Mouse (Mus musculus): ENCODE measurements around the gene Ccdc126. TPM values are rescaled to one million over a fixed set of nuclear protein-coding genes. Genes with fewer than 3 reads are reported as not detected.
"Not testable (repeated sequence)": the region's sequence is repeated elsewhere in the genome, so short reads cannot be mapped to it uniquely, and the experiment has no call there.

The Ccdc126 gene
- 12.2 and 13.4 TPM in 2 replicates for polyA plus RNA-seq (2015; fragmentation: Nextera tagmentation; extraction: Ambion mirVana)

GRCm38 (mm10) chr6:49318966-49319594, at the start of gene Ccdc126:
Ccdc126 (plus strand) TSS chr6:49319274.
- peak within 1 kb of the TSS; percentile 68 for H3K4me3 ChIP-seq
- H3K27me3 ChIP-seq, result no peaks in the 10 kb centered on the region
- H3K9me3 ChIP-seq, result no peaks in the 10 kb centered on the region
- peak within 1 kb of the TSS; percentile 75 for H3K4me2 ChIP-seq
- peak; percentile 100 for ATAC-seq (ENCODE audit: borderline replicate concordance, extremely low read depth, low FRiP score, low TSS enrichment)
- no peaks in the 10 kb centered on the region for H3K36me3 ChIP-seq
- peaks cover 13% of the 10 kb centered on the region for H3K4me1 ChIP-seq
- under 1% methylated on average over 47 of the region's 47 CpGs for WGBS
- peak within 1 kb of the TSS; percentile 75 for H3K9ac ChIP-seq
- peak within 1 kb of the TSS; percentile 79 for H3K27ac ChIP-seq

- Histone ChIP-seq H3K27ac (no peak overlapping the region), H3K9ac (no peak overlapping the region), H3K4me3 (no peak overlapping the region), H3K36me3 (no peaks in the 10 kb centered on the region), H3K4me2 (no peak overlapping the region), H3K9me3 (no peaks in the 10 kb centered on the region), H3K27me3 (no peaks in the 10 kb centered on the region), H3K4me1 (no peaks in the 10 kb centered on the region)
- ATAC-seq (ENCODE audit: borderline replicate concordance, extremely low read depth, low FRiP score, low TSS enrichment), result no peak
- 58% methylated on average over 11 of the region's 11 CpGs for WGBS
Observed at GRCm38 (mm10) chr6:49269923-49270322, 49.2 kb upstream of the Ccdc126 start.

DNA sequence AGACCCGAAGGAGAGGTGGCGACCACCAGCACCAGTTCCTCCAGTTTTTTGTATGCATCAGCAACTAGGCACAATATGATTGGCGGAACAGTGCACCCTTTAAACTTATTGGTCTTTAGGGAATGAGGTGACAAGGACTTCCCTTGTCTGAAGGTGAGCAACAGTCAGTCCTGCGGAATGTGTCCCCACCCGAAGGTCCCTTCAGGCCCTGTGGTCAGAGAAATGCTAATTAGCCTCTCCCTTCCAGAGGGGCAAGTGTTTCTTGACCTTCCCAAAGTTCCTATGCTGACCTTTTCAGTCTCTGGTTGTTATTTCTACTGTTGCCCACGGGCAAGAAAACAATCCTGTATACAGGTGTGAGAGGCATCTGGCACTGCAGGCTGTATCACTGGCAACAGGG, 47.3 kb upstream of the Ccdc126 start:
- no peaks in the 10 kb centered on the region for H3K27me3 ChIP-seq
- no peak for ATAC-seq (ENCODE audit: borderline replicate concordance, extremely low read depth, low FRiP score, low TSS enrichment)
- no peak overlapping the region for H3K4me3 ChIP-seq
- H3K9ac ChIP-seq, result no peak overlapping the region
- WGBS, result 73% methylated on average over 6 of the region's 6 CpGs
- no peaks in the 10 kb centered on the region for H3K36me3 ChIP-seq
- no peaks in the 10 kb centered on the region for H3K9me3 ChIP-seq
- H3K27ac ChIP-seq, result no peak overlapping the region
- H3K4me2 ChIP-seq, result no peak overlapping the region
- H3K4me1 ChIP-seq, result no peaks in the 10 kb centered on the region

- Histone ChIP-seq H3K36me3 (no peaks in the 10 kb centered on the region), H3K27ac (no peak overlapping the region), H3K9me3 (no peaks in the 10 kb centered on the region), H3K9ac (no peak overlapping the region), H3K4me2 (no peak overlapping the region), H3K4me3 (no peak overlapping the region), H3K4me1 (no peaks in the 10 kb centered on the region), H3K27me3 (no peaks in the 10 kb centered on the region)
- 87% methylated on average over 2 of the region's 2 CpGs for WGBS
- ATAC-seq (ENCODE audit: borderline replicate concordance, extremely low read depth, low FRiP score, low TSS enrichment), result no peak
Observed at GRCm38 (mm10) chr6:49272863-49273262, 46.2 kb upstream of the Ccdc126 start.

DNA sequence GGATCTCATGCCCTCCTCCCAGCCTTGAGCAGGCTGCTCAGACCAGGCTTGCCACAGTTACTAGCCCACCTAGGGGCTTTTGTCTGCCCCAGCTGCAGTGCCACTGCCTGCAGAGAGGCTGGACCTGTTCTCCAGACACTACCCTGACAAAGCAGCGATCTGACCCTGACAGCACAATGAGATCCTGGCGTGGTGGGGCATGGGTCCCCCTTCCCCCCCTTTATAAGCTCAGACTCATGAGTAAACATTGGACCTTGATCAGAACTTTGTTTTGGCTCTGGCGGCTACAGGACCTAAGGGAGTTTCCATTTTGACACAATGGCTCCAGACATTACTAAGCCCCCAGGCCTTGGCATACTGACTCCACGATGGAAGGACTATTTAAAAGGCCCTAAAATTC, 45.1 kb upstream of the Ccdc126 start:
- H3K4me2 ChIP-seq, result no peak overlapping the region
- H3K27me3 ChIP-seq, result no peaks in the 10 kb centered on the region
- 30% methylated on average over 4 of the region's 4 CpGs for WGBS

GRCm38 (mm10) chr6:49274416-49275091, 44.5 kb upstream of the Ccdc126 start:
- ATAC-seq (ENCODE audit: borderline replicate concordance, extremely low read depth, low FRiP score, low TSS enrichment), result no peak
- Histone ChIP-seq H3K27ac (no peak overlapping the region), H3K27me3 (no peaks in the 10 kb centered on the region)

More for the DNA sequence above, 45.1 kb upstream of the Ccdc126 start:
- H3K4me3 ChIP-seq, result no peak overlapping the region
- H3K4me1 ChIP-seq, result no peaks in the 10 kb centered on the region
- H3K27ac ChIP-seq, result no peak overlapping the region
- no peaks in the 10 kb centered on the region for H3K36me3 ChIP-seq
- no peaks in the 10 kb centered on the region for H3K9me3 ChIP-seq
- no peak overlapping the region for H3K9ac ChIP-seq
- ATAC-seq (ENCODE audit: borderline replicate concordance, extremely low read depth, low FRiP score, low TSS enrichment), result no peak

GRCm38 (mm10) chr6:49275296-49275695, 43.8 kb upstream of the Ccdc126 start:
- Histone ChIP-seq H3K4me1 (no peaks in the 10 kb centered on the region), H3K4me2 (no peak overlapping the region), H3K36me3 (no peaks in the 10 kb centered on the region), H3K27ac (no peak overlapping the region), H3K9me3 (no peaks in the 10 kb centered on the region), H3K4me3 (no peak overlapping the region), H3K27me3 (no peaks in the 10 kb centered on the region), H3K9ac (no peak overlapping the region)
- 86% methylated on average over 7 of the region's 7 CpGs for WGBS
- ATAC-seq (ENCODE audit: borderline replicate concordance, extremely low read depth, low FRiP score, low TSS enrichment), result no peak

More at GRCm38 (mm10) chr6:49274416-49275091, 44.5 kb upstream of the Ccdc126 start:
- no peak overlapping the region for H3K4me2 ChIP-seq
- 61% methylated on average over 9 of the region's 9 CpGs for WGBS
- H3K9ac ChIP-seq, result no peak overlapping the region
- no peak overlapping the region for H3K4me3 ChIP-seq
- H3K36me3 ChIP-seq, result no peaks in the 10 kb centered on the region
- no peaks in the 10 kb centered on the region for H3K4me1 ChIP-seq
- H3K9me3 ChIP-seq, result no peaks in the 10 kb centered on the region

DNA sequence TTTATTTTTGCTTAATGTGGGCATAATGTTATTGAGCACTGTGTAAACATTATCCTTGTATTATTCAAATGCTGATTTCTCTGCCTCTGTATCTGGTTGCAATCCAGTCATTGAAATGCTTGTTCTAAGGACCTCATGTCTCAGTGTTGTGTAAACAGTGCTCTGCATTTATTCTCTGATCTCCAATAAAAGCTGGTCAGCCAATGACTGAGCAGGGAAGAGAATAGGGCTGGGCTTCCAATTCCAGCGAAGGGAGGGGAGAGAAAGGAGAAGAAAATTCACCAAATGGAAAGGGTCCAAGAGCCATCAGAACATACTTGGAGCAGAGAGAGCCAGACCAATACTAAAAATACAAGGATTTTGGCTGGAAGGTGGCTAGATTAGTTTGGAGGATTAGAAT, 38.1 kb upstream of the Ccdc126 start:
- Histone ChIP-seq H3K9me3 (no peaks in the 10 kb centered on the region), H3K27ac (no peak overlapping the region), H3K4me3 (no peak overlapping the region), H3K27me3 (no peaks in the 10 kb centered on the region), H3K4me2 (no peak overlapping the region), H3K36me3 (no peaks in the 10 kb centered on the region), H3K4me1 (no peaks in the 10 kb centered on the region), H3K9ac (no peak overlapping the region)
- ATAC-seq (ENCODE audit: borderline replicate concordance, extremely low read depth, low FRiP score, low TSS enrichment), result peak; percentile 27; the same call in 1 of the 2 replicates
- 19% methylated on average over 1 of the region's 1 CpGs for WGBS

DNA sequence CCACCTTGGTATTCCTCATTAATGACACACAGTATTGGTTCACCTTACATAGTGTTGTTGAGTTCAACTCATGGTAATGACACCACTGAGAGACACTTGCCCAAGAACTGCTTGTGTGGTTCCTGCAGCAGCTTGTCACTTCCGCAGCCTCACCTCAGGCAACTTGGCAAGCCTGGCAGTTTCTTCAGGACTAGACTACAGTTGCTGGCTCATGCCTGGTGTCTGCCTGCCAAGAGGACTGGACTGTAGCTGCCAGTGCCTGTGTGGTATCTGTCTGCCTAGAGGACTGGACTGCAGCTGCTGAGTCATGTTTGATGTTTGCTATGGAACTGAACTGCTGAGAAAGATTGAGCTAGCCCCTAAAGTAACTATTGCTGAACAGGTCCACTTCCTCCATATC, 37.0 kb upstream of the Ccdc126 start:
- 71% methylated on average over 1 of the region's 1 CpGs for WGBS
- Histone ChIP-seq H3K4me2 (no peak overlapping the region), H3K36me3 (no peaks in the 10 kb centered on the region), H3K27ac (no peak overlapping the region), H3K9me3 (no peaks in the 10 kb centered on the region), H3K4me1 (no peaks in the 10 kb centered on the region), H3K27me3 (no peaks in the 10 kb centered on the region), H3K9ac (no peak overlapping the region), H3K4me3 (no peak overlapping the region)
- ATAC-seq (ENCODE audit: borderline replicate concordance, extremely low read depth, low FRiP score, low TSS enrichment), result no peak

DNA sequence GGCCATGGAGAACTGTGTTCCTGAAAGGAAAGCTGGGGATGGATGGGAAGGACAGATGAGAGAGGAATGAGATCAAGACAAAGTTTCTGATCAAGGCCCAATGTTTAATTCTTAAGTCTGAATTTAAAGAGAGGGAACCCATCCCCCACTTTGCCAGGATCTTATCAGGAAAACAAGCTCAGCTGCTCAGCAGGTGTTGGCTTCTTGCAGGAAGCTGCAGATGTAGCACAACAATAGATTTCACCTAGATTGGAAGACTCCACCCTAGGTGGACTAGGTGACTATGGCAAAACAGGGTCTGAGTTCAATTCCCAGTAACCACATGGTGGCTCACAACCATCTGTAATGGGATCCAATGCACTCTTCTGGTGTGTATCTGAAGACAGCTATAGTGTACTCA, 20.8 kb upstream of the Ccdc126 start:
- Histone ChIP-seq H3K4me3 (no peak overlapping the region), H3K27ac (no peak overlapping the region), H3K9me3 (no peaks in the 10 kb centered on the region), H3K27me3 (no peaks in the 10 kb centered on the region), H3K4me2 (no peak overlapping the region), H3K36me3 (no peaks in the 10 kb centered on the region), H3K4me1 (no peaks in the 10 kb centered on the region), H3K9ac (no peak overlapping the region)
- ATAC-seq (ENCODE audit: borderline replicate concordance, extremely low read depth, low FRiP score, low TSS enrichment), result no peak

DNA sequence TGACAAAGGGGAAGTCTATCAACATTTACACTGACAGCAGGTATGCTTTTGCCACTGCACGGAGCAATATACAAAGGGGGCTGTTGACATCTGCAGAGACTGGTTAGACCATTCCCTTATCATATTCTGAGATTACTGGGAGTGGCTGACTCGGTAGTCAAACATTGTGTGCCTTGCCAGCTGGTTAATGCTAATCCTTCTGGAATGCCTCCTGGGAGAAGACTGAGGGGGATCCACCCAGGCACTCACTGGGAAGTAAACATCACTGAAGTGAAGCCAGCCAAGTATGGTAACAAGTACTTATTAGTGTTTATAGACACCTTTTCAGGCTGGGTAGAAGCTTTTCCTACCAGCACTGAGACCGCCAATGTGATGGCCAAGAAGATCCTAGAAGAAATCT, 4.3 kb upstream of the Ccdc126 start:
- ATAC-seq (ENCODE audit: borderline replicate concordance, extremely low read depth, low FRiP score, low TSS enrichment); H3K36me3 ChIP-seq; H3K4me1 ChIP-seq; H3K27me3 ChIP-seq; H3K9me3 ChIP-seq; H3K9ac ChIP-seq; H3K4me2 ChIP-seq; H3K4me3 ChIP-seq; H3K27ac ChIP-seq: not testable (repeated sequence)
- WGBS, result 39% methylated on average over 3 of the region's 3 CpGs

DNA sequence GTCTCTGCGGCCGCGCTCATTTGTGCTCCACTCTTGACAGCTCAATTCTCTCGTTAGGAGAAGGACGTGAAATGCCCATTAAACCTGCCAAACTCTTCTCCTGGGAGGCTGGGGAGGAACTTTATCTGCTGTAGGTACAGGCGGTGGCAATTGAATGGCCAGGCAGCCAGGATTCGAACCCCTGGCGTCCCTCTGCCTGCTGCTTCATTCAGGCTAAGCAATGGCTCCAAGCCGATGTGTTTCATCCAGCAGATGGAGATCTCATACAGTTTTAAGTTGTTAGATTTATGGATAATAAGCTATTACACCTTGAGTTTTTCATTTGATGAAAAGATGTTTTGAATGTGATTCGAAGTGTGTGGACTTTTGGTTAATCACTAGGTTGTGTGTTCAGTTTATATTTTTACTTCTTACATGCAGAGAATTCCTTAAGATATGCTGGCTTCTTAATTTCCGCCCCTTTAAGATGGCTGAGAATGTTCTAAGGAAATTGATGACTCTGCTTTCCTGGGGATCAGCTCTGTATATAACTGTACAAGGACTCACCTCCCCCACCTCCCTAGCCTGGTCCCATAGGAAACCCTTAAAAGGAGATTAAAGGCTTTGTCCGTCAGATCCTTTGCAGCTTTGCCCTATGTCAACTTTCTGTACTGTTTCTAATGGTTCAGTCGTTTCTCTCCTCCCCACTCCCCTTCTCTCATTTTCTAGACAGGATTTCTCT, 681 bp downstream of the Ccdc126 start:
- peaks cover 13% of the 10 kb centered on the region for H3K4me1 ChIP-seq
- H3K4me3 ChIP-seq, result peak overlapping the region; percentile 68
- ATAC-seq (ENCODE audit: borderline replicate concordance, extremely low read depth, low FRiP score, low TSS enrichment), result 0 out of 2 replicates have a peak, but pooled peaks have one; percentile 2
- H3K4me2 ChIP-seq, result peak overlapping the region; percentile 75
- peak overlapping the region; percentile 79 for H3K27ac ChIP-seq
- no peaks in the 10 kb centered on the region for H3K36me3 ChIP-seq
- H3K9ac ChIP-seq, result peak overlapping the region; percentile 75
- no peaks in the 10 kb centered on the region for H3K9me3 ChIP-seq
- 8% methylated on average over 13 of the region's 13 CpGs for WGBS
- no peaks in the 10 kb centered on the region for H3K27me3 ChIP-seq
